Mouse (Mus musculus) CH12.LX (cell line): Measurements from ENCODE around the gene Snx5.

ENCODE experiments used
- CHD1 ChIP-seq: IDR thresholded peaks from 2 replicates; pipeline ENCODE4 v1.6.1; 2012; ENCODE audit warnings: low read depth, low read length, improper control_type of control experiment, inconsistent platforms
- CHD2 ChIP-seq: IDR thresholded peaks from 2 replicates; pipeline ENCODE4 v1.6.1; 2011; ENCODE audit warnings: low read length, improper control_type of control experiment
- CTCF ChIP-seq, 2 experiments: IDR thresholded peaks in 1 of 2; conservative IDR thresholded peaks in 1 of 2; 2 replicates each; pipeline ENCODE4 v1.5.1; 2011 to 2012; ENCODE audit warnings: low read depth in 2 of 2, low read length in 2 of 2, improper control_type of control experiment in 1 of 2, inconsistent platforms in 1 of 2, mild to moderate bottlenecking in 1 of 2, moderate library complexity in 1 of 2
- E2F4 ChIP-seq: IDR thresholded peaks from 2 replicates; pipeline ENCODE4 v1.6.1; 2011; ENCODE audit warnings: low read depth, low read length, improper control_type of control experiment; ENCODE audit not compliant: insufficient replicate concordance
- EP300 ChIP-seq: IDR thresholded peaks from 2 replicates; pipeline ENCODE4 v1.6.1; 2011; ENCODE audit warnings: low read length, improper control_type of control experiment
- ETS1 ChIP-seq: conservative IDR thresholded peaks from 2 replicates; pipeline ENCODE4 v1.6.1; 2012; ENCODE audit warnings: low read depth, mild to moderate bottlenecking, inconsistent platforms, low read length, improper control_type of control experiment, moderate library complexity
- KAT2A ChIP-seq: IDR thresholded peaks from 2 replicates; pipeline ENCODE4 v1.6.1; 2012; ENCODE audit warnings: low read length, improper control_type of control experiment, inconsistent platforms; ENCODE audit not compliant: insufficient replicate concordance
- MAX ChIP-seq: IDR thresholded peaks from 2 replicates; pipeline ENCODE4 v1.6.1; 2011; ENCODE audit warnings: low read length, improper control_type of control experiment
- PAX5 ChIP-seq: IDR thresholded peaks from 2 replicates; pipeline ENCODE4 v1.6.1; 2012; ENCODE audit warnings: low read length, inconsistent platforms, mixed read lengths
- RAD21 ChIP-seq: IDR thresholded peaks from 2 replicates; pipeline ENCODE4 v1.6.1; 2011; ENCODE audit warnings: low read depth, mild to moderate bottlenecking, low read length, improper control_type of control experiment, moderate library complexity
- TCF12 ChIP-seq: IDR thresholded peaks from 2 replicates; pipeline ENCODE4 v1.6.1; 2014; ENCODE audit warnings: low read depth, mild to moderate bottlenecking, inconsistent platforms, low read length, improper control_type of control experiment
- ZC3H11A ChIP-seq: IDR thresholded peaks from 2 replicates; pipeline ENCODE4 v1.6.1; 2012; ENCODE audit warnings: low read depth, mild to moderate bottlenecking, inconsistent platforms, low read length, improper control_type of control experiment
- ZMIZ1 ChIP-seq: IDR thresholded peaks from 2 replicates; pipeline ENCODE4 v1.6.1; 2012; ENCODE audit warnings: low read depth, mild to moderate bottlenecking, inconsistent platforms, low read length, improper control_type of control experiment
- ZNF384 ChIP-seq: IDR thresholded peaks from 2 replicates; pipeline ENCODE4 v1.6.1; 2012; ENCODE audit warnings: low read depth, low read length, improper control_type of control experiment, inconsistent platforms

DNA sequence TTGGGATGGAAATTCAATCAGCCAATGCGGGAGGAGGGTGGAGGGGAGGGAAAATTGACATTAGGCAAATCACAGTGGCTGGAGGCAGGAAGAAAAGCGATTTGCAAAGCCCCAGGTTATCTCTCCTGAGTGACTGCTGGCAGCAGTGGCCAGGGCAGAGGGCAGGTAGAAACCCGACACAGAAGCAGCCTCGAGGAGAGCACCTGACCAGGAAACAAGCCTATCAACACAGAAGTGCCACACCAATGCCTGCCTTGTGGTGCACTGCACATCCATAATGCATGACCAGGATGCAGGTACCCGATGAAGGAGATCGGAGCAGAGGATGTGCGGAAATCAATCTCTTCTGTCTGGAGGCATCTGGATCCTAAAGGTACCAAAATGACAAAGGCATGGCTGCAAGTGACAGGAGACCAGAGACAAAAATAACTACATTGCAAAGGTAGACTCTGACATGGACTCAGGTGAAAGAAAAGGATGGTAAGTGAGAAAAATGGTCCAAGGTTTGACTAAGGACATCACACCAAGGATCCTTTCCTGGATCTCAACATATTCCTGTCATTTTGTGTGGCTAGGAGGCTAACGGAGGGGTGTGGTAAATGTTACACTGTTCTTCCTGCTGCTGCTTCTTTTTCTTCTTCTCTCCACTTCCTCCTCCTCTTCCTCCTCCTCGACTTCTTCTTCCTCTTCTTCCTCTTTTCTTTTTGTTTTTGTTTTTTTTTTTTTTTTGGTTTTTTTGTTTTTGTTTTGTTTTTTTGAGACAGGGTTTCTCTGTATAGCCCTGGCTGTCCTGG lies 33.7 kb downstream of the Snx5 start:
- TF ChIP-seq CTCF (conservative IDR thresholded peaks at IDR 0.05 in 1 of 2, IDR thresholded peaks at IDR 0.05 in 1 of 2; ENCODE audit: low read depth in 2 of 2, low read length in 2 of 2): no peak
- TF ChIP-seq MAX: no peak
- no peak for TF ChIP-seq ZC3H11A
- no peak for TF ChIP-seq KAT2A
- TF ChIP-seq ZNF384: no peak
- no peak for TF ChIP-seq CHD1
- no peak for TF ChIP-seq EP300
- no peak for TF ChIP-seq E2F4
- no peak for TF ChIP-seq ETS1
- no peak for TF ChIP-seq ZMIZ1
- TF ChIP-seq RAD21: no peak
- no peak for TF ChIP-seq TCF12
- TF ChIP-seq CHD2: no peak
- TF ChIP-seq PAX5: no peak
